Mouse (Mus musculus) right cerebral cortex, postnatal 36 days (tissue): ENCODE measurements around the gene Olfr632.
"Not testable (repeated sequence)": the region's sequence is repeated elsewhere in the genome, so short reads cannot be mapped to it uniquely, and the experiment has no call there.

Experiments used
- DNase-seq, 2 experiments: peaks; one replicate each; pipeline ENCODE4 v3.0.0; 2022; ENCODE audit warnings: low spot score in 2 of 2, mixed read lengths in 1 of 2

Olfr632 gene

DNA sequence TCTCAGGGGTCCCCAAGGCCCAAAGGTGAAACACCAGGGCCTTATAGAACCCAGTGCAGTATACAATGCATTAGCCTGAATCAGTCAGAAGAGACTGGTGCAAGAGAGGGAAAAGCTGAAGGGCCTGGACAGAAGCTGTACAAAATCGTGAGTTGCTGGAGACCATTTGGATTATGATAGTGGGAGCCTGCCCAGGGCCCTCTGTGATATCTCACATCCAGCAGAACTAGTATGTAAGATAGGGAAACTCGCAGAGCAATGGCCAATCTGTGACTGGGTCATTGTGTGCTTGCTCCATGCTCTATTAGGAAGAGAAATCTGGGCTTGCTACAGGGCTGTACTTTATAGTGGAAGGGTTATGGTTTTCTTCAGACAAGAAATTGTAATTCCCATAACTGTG is at the start of gene Olfr632:
Gene Olfr632 (plus strand): TSS at position 84 of the 400 bp plus-strand sequence.
- no peak for DNase-seq

DNA sequence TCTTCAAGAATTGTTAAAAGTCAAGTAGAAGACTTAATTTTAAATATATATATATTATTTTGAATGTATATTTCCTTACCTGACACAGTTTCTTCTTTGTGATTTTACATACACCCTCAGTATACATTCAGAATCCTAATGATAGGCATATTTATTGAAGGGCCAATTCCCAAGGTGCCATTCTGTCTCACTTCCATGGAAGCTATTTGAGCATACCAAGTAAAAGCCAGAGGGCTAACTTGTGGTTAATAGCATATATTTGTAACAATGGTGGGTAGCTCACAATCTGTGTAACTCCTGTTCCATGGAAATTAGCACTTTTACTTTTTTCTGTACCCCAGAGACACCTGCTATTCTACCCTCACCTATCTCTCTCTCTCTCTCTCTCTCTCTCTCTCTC is 48.0 kb upstream of the Olfr632 start, which contains the start of gene Olfr66:
Gene Olfr66 (minus strand): TSS at position 101 of the 400 bp plus-strand sequence.
- no peak for DNase-seq

DNA sequence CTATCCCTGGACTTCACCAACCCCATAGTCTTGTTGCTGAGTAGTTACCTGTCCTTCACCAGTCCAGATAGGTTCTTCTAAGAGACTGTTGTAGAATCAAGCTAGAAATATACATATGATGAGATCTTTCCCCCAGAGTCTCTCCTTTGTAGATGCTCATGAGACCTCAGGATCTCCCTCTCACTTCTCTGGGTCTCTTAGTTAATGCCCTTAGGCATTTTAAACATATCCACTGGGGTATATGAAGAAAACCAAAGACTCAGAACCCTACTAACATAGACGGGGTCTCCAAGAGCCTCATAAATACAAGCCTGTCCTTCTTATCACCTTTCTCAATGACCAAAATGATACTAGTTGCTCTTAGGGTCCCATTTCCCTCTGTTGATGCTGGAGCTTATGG is 39.8 kb upstream of the Olfr632 start, which contains the start of gene Olfr64:
Gene Olfr64 (minus strand): TSS at position 101 of the 400 bp plus-strand sequence.
- no peak for DNase-seq

DNA sequence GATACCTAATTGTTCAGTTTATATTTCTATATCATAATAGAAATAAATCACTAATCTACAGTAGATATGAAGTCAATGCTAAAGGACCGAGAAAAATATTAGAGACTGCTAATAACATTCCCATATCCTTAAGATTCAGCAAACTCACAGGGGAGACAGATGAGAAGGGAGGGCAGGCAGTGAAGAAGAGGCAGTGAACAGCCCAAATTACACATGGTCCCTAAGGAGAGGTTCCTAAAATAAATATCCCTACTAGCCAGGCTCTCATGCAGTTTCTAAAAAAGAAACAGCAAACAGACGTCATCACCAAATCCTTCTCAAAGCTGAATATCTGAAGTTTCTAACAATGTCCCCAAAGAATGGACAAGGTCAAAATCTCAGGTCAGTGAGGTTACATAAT is 31.0 kb upstream of the Olfr632 start, which contains the start of gene Olfr65:
Gene Olfr65 (plus strand): TSS at position 301 of the 400 bp plus-strand sequence.
- DNase-seq, result no peak

DNA sequence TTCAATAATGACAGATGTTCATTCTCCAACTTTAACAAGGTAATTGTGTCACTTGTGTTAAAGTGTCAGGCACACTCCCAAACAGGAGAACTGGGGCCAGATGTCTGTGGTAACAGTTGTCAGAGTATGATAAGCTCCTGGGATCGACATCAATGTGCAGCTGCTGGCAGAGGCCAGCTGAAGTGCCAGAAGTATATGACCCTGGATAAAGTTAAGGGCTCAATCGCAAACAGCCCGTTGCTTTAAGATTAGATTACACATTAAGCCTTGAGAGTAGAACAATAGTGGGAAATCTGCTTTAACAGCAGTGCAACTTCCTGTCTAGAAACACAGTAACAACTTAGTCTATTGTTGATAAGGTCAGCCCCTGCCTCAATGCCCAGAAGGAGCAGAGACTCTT is 24.1 kb upstream of the Olfr632 start:
- no peak for DNase-seq

DNA sequence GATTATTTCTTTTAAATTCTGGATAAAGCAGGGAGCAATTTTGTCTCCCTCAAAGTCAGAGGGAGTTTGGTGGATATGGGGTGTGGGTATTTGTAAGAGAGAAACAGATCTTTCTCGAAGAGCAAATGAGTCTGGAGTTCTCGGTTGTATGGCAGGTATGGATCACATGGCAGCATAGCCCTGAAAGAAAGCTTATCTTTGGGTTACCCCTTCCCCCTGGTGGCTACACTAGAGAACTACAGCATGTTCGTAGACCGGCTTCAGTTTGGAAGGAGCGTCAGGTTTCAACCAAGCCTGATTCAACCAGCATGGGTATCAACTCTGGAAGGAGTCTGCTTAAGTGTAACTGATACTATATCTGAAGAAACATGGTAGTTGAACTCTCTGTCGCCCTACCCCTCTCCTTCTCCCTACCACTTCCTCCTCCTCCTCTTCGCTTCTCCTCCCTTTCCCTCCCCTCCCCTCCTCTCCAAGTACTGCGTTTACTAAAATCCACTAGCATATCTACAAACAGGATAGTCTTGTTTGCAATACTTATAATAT is 21.1 kb upstream of the Olfr632 start:
- DNase-seq, result no peak

DNA sequence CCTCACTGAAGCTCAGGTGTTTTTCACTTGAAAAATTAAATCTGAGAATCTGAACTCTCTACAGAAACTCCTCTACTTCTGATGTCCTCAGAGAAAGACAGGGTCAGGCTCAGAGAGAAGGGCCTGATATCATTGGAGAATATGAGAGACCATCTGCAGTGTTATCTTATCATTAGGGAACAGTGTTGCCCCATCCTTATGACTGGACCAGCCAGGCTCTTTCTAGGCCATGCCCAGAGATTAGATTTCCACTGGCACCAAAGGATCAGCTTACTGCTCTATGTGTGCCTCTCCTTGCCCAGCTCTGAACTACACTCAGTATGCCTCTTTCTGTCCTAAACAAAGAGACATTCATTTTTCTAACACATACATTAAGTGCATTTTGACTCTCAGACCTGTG is 18.8 kb upstream of the Olfr632 start:
- DNase-seq, result no peak

DNA sequence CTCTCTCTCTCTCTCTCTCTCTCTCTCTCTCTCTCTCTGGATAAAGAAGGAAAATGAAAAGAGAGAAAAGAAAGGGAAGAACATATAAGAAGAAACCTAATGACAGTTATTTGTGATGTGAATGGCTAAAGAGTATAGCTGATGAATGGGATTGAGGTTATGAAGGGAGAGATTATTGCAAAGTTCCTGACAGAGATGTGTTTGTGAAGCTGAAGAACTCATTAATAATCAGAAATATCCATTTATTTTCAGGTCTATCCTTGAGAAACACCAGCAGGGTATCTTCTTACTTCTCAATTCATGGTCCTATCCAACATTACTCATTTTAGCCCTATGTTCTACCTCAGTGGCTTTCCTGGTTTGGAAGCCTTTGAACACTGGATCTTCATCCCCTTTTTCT is 5.6 kb upstream of the Olfr632 start, which contains the start of gene Olfr631:
Gene Olfr631 (plus strand): TSS at position 301 of the 400 bp plus-strand sequence.
- no peak for DNase-seq

DNA sequence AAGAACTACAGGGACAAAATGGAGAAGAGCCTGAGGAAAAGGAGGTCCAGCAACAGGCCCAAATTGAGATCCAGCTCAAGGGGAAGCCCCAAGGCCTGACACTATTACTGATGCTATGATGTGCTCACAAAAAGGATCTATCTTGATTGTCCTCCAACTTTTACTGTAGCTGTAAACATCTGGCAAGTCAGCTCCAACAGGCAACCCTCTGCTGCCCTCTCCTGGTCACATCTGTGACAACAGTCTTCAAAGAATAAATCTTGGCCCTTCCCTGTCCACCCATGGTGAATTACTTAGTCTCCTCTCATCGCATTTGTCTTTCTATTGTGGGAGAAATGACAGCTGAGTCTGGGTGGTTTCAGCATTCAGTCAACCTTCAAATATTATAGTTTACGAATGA is 8.6 kb downstream of the Olfr632 start:
- DNase-seq, result no peak

DNA sequence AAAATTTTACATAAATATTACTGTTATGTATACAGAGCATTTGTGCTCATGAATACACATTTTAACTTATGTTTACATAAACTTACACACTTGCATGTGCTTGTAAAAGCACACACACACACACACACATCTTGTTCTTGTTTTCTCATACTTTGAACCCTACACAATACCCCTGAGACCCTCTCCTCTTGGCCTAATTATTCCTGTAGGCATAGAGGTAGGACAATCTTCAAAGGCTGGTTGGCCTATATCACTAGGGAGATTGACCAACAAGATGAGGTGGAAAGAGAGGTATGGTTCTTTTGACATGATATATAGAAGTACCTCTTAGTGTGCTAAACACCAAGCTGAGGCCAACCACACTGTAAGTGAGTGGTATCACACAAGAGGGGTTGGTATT is 10.0 kb downstream of the Olfr632 start, which contains the start of gene Olfr633:
Gene Olfr633 (plus strand): TSS at position 301 of the 400 bp plus-strand sequence.
- DNase-seq, result no peak

DNA sequence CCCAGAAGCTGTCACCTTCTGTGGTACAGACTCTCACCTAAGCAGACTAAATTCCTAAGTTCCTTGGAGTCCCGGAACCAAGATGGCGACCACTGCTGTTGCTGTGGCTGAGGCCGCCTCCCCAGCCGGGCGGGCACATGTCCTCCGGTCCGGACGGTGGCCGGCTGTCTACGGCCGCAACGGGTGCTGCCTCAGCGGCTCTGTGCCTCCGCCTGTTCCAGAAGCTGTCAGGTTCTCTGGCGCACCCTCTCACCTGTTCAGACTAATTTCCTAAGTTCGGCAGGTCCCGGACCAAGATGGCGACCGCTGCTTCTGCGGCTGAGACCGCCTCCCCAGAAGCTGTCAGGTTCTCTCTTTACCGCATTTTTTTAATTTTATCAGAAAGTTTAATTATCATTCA is 32.7 kb downstream of the Olfr632 start:
- not testable (repeated sequence) for DNase-seq

DNA sequence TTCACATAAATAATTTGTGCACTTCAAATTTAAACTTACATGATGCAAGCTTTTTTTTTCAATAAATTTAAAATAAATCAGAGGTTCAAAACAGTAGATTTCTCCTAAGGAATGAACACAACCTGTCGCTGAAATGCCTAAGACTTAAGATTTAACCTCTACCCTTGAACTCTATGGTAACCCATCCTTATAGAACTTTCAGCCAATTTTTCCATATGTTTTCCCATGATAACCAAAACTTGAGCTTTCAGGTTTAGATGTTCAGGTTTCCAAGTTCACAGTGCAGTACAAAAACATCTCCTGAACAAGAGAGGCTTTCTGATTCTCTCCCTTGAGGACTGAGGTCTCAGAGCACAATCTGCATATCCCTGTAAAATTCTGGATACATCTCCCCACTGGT is 36.7 kb downstream of the Olfr632 start, which contains the start of gene Olfr635:
Gene Olfr635 (plus strand): TSS at position 301 of the 400 bp plus-strand sequence.
- no peak for DNase-seq

DNA sequence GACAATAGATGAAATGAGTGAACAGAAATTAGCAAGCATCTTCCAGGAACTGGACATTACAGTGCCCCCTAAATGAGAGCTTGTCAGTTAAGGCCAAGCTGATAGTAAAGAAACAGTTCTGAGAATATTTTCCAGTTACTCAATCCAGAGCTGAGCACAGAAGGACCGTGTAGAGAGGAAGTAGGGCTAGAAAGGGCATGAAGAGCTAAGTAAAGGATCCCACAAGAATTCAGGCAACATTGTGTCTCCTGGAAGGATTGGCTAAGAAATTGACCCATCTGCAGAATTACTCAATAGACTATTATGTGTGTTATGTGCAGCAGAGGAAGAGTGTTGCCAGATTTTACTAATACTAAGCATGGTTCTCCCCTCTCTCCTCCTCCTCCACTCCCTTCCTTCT is 37.6 kb downstream of the Olfr632 start:
- no peak for DNase-seq
